Mouse (Mus musculus) brain, embryonic 14.5 days (tissue): ENCODE data around the gene Ttc9c.

Source experiments
- CTCF ChIP-seq: fragments of 200-500 bp; IDR thresholded peaks from 2 replicates; pipeline ENCODE4 v1.5.1; 2012; ENCODE audit warnings: inconsistent platforms, mild to moderate bottlenecking, moderate library complexity, borderline replicate concordance; ENCODE audit not compliant: insufficient read depth, insufficient read length; ENCODE audit errors: extremely low read depth
- POLR2A ChIP-seq: fragments of 200-500 bp; IDR thresholded peaks from 2 replicates; pipeline ENCODE4 v1.6.1; 2012; ENCODE audit warnings: mild to moderate bottlenecking, inconsistent platforms, borderline replicate concordance; ENCODE audit not compliant: poor library complexity, insufficient read depth, insufficient read length, severe bottlenecking; ENCODE audit errors: extremely low read depth

GRCm38 (mm10) chr19:8765562-8765961, 53.6 kb downstream of the Ttc9c start:
- no peak for TF ChIP-seq CTCF
- TF ChIP-seq POLR2A = no peak
